Mouse (Mus musculus) MEL (cell line): ENCODE results near the gene Aif1l. TPM values are rescaled to one million over a fixed set of nuclear protein-coding genes. Genes with fewer than 3 reads are reported as not detected.

ENCODE experiments used
- DNase-seq: peaks from one replicate; pipeline ENCODE4 v3.0.0; 2011; ENCODE audit warnings: low read depth, low spot score
- H3K27ac ChIP-seq: 2 replicates; pipeline ENCODE4 v1.5.1; 2012; ENCODE audit warnings: low read depth, mild to moderate bottlenecking, control low read depth, low read length, moderate library complexity; ENCODE audit not compliant: control insufficient read depth
- H3K27me3 ChIP-seq, 2 experiments: fragments of 150-350 bp in 1 of 2; sonication (generic) in 1 of 2; 2 replicates each; pipeline ENCODE4 v1.6.1; 2012; ENCODE audit warnings: low read length in 2 of 2, mild to moderate bottlenecking in 2 of 2, improper control_type of control experiment in 1 of 2, moderate library complexity in 1 of 2; ENCODE audit not compliant: insufficient read depth in 2 of 2, control insufficient read depth in 1 of 2
- H3K36me3 ChIP-seq, 2 experiments: 2 replicates each; pipeline ENCODE4 v1.6.1; 2012 to 2014; ENCODE audit warnings: low read length in 2 of 2, improper control_type of control experiment in 1 of 2, inconsistent platforms in 1 of 2, mild to moderate bottlenecking in 1 of 2; ENCODE audit not compliant: insufficient read depth in 2 of 2, control insufficient read depth in 1 of 2
- H3K4me1 ChIP-seq, 2 experiments: fragments of 150-350 bp in 1 of 2; sonication (generic) in 1 of 2; 2 replicates each; pipeline ENCODE4 v1.6.1; 2012; ENCODE audit warnings: low read length in 2 of 2, improper control_type of control experiment in 1 of 2, mild to moderate bottlenecking in 1 of 2; ENCODE audit not compliant: insufficient read depth in 2 of 2, control insufficient read depth in 1 of 2
- H3K4me3 ChIP-seq, 2 experiments: fragments of 150-350 bp in 1 of 2; sonication (generic) in 1 of 2; 2 replicates each; pipeline ENCODE4 v1.5.1; 2012; ENCODE audit warnings: low read depth in 2 of 2, low read length in 2 of 2, mild to moderate bottlenecking in 2 of 2, moderate library complexity in 2 of 2, control low read depth in 1 of 2, improper control_type of control experiment in 1 of 2; ENCODE audit not compliant: control insufficient read depth in 1 of 2, insufficient read depth in 1 of 2
- H3K79me2 ChIP-seq: 2 replicates; pipeline ENCODE4 v1.6.1; 2012; ENCODE audit warnings: mild to moderate bottlenecking, low read length, moderate library complexity; ENCODE audit not compliant: control insufficient read depth, poor library complexity, insufficient read depth
- H3K9ac ChIP-seq: 2 replicates; pipeline ENCODE4 v1.6.1; 2012; ENCODE audit warnings: low read depth, mild to moderate bottlenecking, control low read depth, low read length, moderate library complexity; ENCODE audit not compliant: control insufficient read depth, poor library complexity, severe bottlenecking
- H3K9me3 ChIP-seq: fragments of 150-350 bp; sonication (generic); replicated peaks from 2 replicates; pipeline ENCODE4 v1.6.1; 2012; ENCODE audit warnings: mild to moderate bottlenecking, low read length, improper control_type of control experiment, moderate library complexity; ENCODE audit not compliant: insufficient read depth
- BHLHE40 ChIP-seq: IDR thresholded peaks from 2 replicates; pipeline ENCODE4 v1.6.1; 2012; ENCODE audit warnings: low read depth, mild to moderate bottlenecking, inconsistent platforms, low read length, improper control_type of control experiment, borderline replicate concordance
- CHD2 ChIP-seq: IDR thresholded peaks from 2 replicates; pipeline ENCODE4 v1.6.1; 2011; ENCODE audit warnings: low read length, improper control_type of control experiment
- E2F4 ChIP-seq: IDR thresholded peaks from 2 replicates; pipeline ENCODE4 v1.6.1; 2011; ENCODE audit warnings: low read depth, low read length, improper control_type of control experiment, borderline replicate concordance
- ELF1 ChIP-seq: IDR thresholded peaks from 2 replicates; pipeline ENCODE4 v1.6.1; 2014; ENCODE audit warnings: low read depth, mild to moderate bottlenecking, inconsistent platforms, low read length, improper control_type of control experiment, moderate library complexity
- GABPA ChIP-seq: IDR thresholded peaks from 2 replicates; pipeline ENCODE4 v1.6.1; 2012; ENCODE audit warnings: low read depth, mild to moderate bottlenecking, inconsistent platforms, low read length, improper control_type of control experiment, moderate library complexity
- KAT2A ChIP-seq: conservative IDR thresholded peaks from 2 replicates; pipeline ENCODE4 v1.6.1; 2012; ENCODE audit warnings: low read depth, low read length, improper control_type of control experiment, inconsistent platforms
- MAFK ChIP-seq: IDR thresholded peaks from 2 replicates; pipeline ENCODE4 v1.6.1; 2011; ENCODE audit warnings: low read depth, mild to moderate bottlenecking, low read length, improper control_type of control experiment, borderline replicate concordance
- MAX ChIP-seq: IDR thresholded peaks from 2 replicates; pipeline ENCODE4 v1.6.1; 2011; ENCODE audit warnings: low read length, improper control_type of control experiment
- MAZ ChIP-seq: IDR thresholded peaks from 2 replicates; pipeline ENCODE4 v1.6.1; 2012; ENCODE audit warnings: low read depth, mild to moderate bottlenecking, inconsistent platforms, low read length, improper control_type of control experiment
- MEF2A ChIP-seq: IDR thresholded peaks from 2 replicates; pipeline ENCODE4 v1.6.1; 2014; ENCODE audit warnings: low read depth, mild to moderate bottlenecking, inconsistent platforms, low read length, improper control_type of control experiment; ENCODE audit not compliant: poor library complexity, insufficient replicate concordance, severe bottlenecking; ENCODE audit errors: extremely low read depth
- MXI1 ChIP-seq: IDR thresholded peaks from 2 replicates; pipeline ENCODE4 v1.6.1; 2011; ENCODE audit warnings: mild to moderate bottlenecking, low read depth, low read length, improper control_type of control experiment
- MYC ChIP-seq: IDR thresholded peaks from 2 replicates; pipeline ENCODE4 v1.6.1; 2011; ENCODE audit warnings: low read depth, mild to moderate bottlenecking, low read length, improper control_type of control experiment, moderate library complexity
- NELFE ChIP-seq: IDR thresholded peaks from 2 replicates; pipeline ENCODE4 v1.6.1; 2011; ENCODE audit warnings: low read depth, low read length, improper control_type of control experiment
- NRF1 ChIP-seq: IDR thresholded peaks from 2 replicates; pipeline ENCODE4 v1.6.1; 2014; ENCODE audit warnings: low read depth, mild to moderate bottlenecking, inconsistent platforms, low read length, improper control_type of control experiment, moderate library complexity; ENCODE audit not compliant: poor library complexity, insufficient read depth, severe bottlenecking
- POLR2A ChIP-seq, 2 experiments: IDR thresholded peaks; 2 replicates each; pipeline ENCODE4 v1.6.1; 2011 to 2012; ENCODE audit warnings: low read length in 2 of 2, mild to moderate bottlenecking in 2 of 2, control low read depth in 1 of 2, improper control_type of control experiment in 1 of 2, low read depth in 1 of 2, moderate library complexity in 1 of 2; ENCODE audit not compliant: control insufficient read depth in 1 of 2, insufficient read depth in 1 of 2, poor library complexity in 1 of 2
- POLR2AphosphoS5 ChIP-seq: IDR thresholded peaks from 2 replicates; pipeline ENCODE4 v1.6.1; 2012; ENCODE audit warnings: low read depth, borderline replicate concordance, mild to moderate bottlenecking, inconsistent platforms, low read length, moderate library complexity, mixed read lengths
- RAD21 ChIP-seq: IDR thresholded peaks from 2 replicates; pipeline ENCODE4 v1.6.1; 2011; ENCODE audit warnings: mild to moderate bottlenecking, low read depth, low read length, improper control_type of control experiment
- RCOR1 ChIP-seq: IDR thresholded peaks from 2 replicates; pipeline ENCODE4 v1.6.1; 2012; ENCODE audit warnings: low read depth, mild to moderate bottlenecking, inconsistent platforms, low read length, improper control_type of control experiment
- SIN3A ChIP-seq: IDR thresholded peaks from 2 replicates; pipeline ENCODE4 v1.6.1; 2012; ENCODE audit warnings: low read length, improper control_type of control experiment, inconsistent platforms
- SMC3 ChIP-seq: IDR thresholded peaks from 2 replicates; pipeline ENCODE4 v1.6.1; 2011; ENCODE audit warnings: low read depth, low read length, improper control_type of control experiment
- TBP ChIP-seq: IDR thresholded peaks from 2 replicates; pipeline ENCODE4 v1.8.0; 2011; ENCODE audit warnings: low read depth, low read length, improper control_type of control experiment
- TCF12 ChIP-seq: IDR thresholded peaks from 2 replicates; pipeline ENCODE4 v1.6.1; 2014; ENCODE audit warnings: low read depth, mild to moderate bottlenecking, inconsistent platforms, low read length, improper control_type of control experiment, moderate library complexity
- UBTF ChIP-seq: IDR thresholded peaks from 2 replicates; pipeline ENCODE4 v1.6.1; 2012; ENCODE audit warnings: low read depth, mild to moderate bottlenecking, inconsistent platforms, low read length, improper control_type of control experiment, moderate library complexity, borderline replicate concordance; ENCODE audit not compliant: insufficient read depth
- USF2 ChIP-seq, 2 experiments: IDR thresholded peaks; 2 replicates each; pipeline ENCODE4 v1.6.1; 2011 to 2012; ENCODE audit warnings: improper control_type of control experiment in 2 of 2, low read length in 2 of 2, borderline replicate concordance in 1 of 2, inconsistent platforms in 1 of 2, low read depth in 1 of 2, mild to moderate bottlenecking in 1 of 2; ENCODE audit not compliant: insufficient read depth in 1 of 2
- ZC3H11A ChIP-seq: IDR thresholded peaks from 2 replicates; pipeline ENCODE4 v1.6.1; 2012; ENCODE audit warnings: low read depth, mild to moderate bottlenecking, inconsistent platforms, low read length, improper control_type of control experiment
- ZKSCAN1 ChIP-seq: IDR thresholded peaks from 2 replicates; pipeline ENCODE4 v1.6.1; 2012; ENCODE audit warnings: low read depth, mild to moderate bottlenecking, inconsistent platforms, low read length, improper control_type of control experiment, moderate library complexity
- ZMIZ1 ChIP-seq: IDR thresholded peaks from 2 replicates; pipeline ENCODE4 v1.6.1; 2012; ENCODE audit warnings: low read depth, mild to moderate bottlenecking, inconsistent platforms, low read length, improper control_type of control experiment, moderate library complexity
- ZNF384 ChIP-seq: IDR thresholded peaks from 2 replicates; pipeline ENCODE4 v1.6.1; 2012; ENCODE audit warnings: low read depth, mild to moderate bottlenecking, inconsistent platforms, low read length, improper control_type of control experiment
- polyA plus RNA-seq, 2 experiments: library from polyadenylated mRNA; stranded (reverse) in 1 of 2; unstranded in 1 of 2; fragments of >175 nt in 1 of 2; fragments of >200 nt in 1 of 2; gene quantifications; 2 replicates each; pipeline versions ENCODE4 v1.2.1 to v1.2.4; 2012; ENCODE audit warnings: low replicate concordance in 2 of 2, low read depth in 1 of 2; ENCODE audit not compliant: insufficient read length in 2 of 2, insufficient read depth in 1 of 2, missing spikeins in 1 of 2
- total RNA-seq: library from RNA; depleted of rRNA; stranded (reverse); fragments of 300-350 nt; gene quantifications from 2 replicates; pipeline ENCODE4 v1.2.3, GENCODE M21; 2012

Gene Aif1l
- total and polyA plus RNA-seq, 3 experiments = 0.69 to 1.9 TPM; not detected in 1

DNA sequence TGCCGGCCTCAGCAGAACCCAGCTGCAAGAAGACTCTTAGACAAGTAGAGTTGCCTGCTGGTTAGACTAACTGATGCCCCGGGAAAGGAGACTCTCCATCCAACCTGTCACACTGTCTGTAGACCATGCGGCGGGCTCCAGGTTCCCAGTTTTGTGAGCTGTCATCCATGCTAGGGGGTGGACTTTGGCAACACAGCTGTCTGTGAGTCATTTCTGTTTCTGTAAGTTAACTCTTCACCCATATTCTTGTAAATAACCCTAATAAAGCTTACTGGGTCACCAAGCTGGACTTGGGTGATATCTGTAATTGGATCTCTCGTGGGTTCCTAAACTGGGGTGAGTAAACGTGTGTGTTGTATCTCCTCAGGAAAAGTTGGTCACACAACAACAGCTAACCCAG lies 1.1 kb upstream of the Aif1l start:
- no peak overlapping the region for H3K4me3 ChIP-seq
- H3K9me3 ChIP-seq = no peaks in the 10 kb centered on the region
- H3K36me3 ChIP-seq = no peaks in the 10 kb centered on the region
- no peak overlapping the region for H3K9ac ChIP-seq
- TF ChIP-seq UBTF = no peak
- TF ChIP-seq ZMIZ1 = no peak
- TF ChIP-seq GABPA = no peak
- no peak for TF ChIP-seq NELFE
- no peak for TF ChIP-seq MAZ
- no peak for TF ChIP-seq ELF1
- TF ChIP-seq SMC3 = no peak
- no peak for TF ChIP-seq ZKSCAN1
- no peak for TF ChIP-seq TCF12
- TF ChIP-seq ZNF384 = no peak
- no peak for TF ChIP-seq E2F4
- no peak for TF ChIP-seq MAX
- TF ChIP-seq TBP = no peak
- TF ChIP-seq MEF2A = no peak
- TF ChIP-seq KAT2A = no peak
- no peak for TF ChIP-seq POLR2AphosphoS5
- no peak for TF ChIP-seq RAD21
- no peak for TF ChIP-seq MXI1
- no peak for TF ChIP-seq MYC
- H3K27me3 ChIP-seq = peaks cover 7 to 12% of the 10 kb centered on the region in 2 experiments
- no peak for DNase-seq
- no peak overlapping the region for H3K27ac ChIP-seq
- no peaks in the 10 kb centered on the region for H3K4me1 ChIP-seq
- no peaks in the 10 kb centered on the region for H3K79me2 ChIP-seq

DNA sequence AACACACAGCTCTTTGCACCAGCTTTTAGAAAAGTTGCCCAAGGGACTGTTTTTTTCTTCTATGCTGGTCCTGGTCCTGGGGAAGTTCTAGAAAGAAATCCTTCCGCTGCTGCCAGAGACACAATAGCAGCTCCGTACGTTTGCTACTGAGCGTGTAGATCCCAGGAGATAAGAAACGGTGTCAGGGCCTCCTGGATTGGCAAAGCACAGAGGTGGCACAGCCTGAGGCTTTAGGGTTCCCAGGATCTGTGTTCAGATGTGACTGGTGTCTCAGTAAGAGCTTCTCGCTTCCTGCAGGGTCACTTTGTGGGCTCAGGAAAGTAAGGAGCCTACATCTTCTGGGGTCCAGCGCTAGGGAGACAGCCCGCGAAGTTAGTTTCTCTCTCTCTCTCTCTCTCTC lies 1.0 kb downstream of the Aif1l start:
- DNase-seq = no peak
- Histone ChIP-seq H3K79me2 (no peaks in the 10 kb centered on the region), H3K4me1 (no peaks in the 10 kb centered on the region), H3K36me3 (no peaks in the 10 kb centered on the region), H3K9ac (no peak overlapping the region), H3K9me3 (no peaks in the 10 kb centered on the region), H3K27me3 (peaks cover 7 to 12% of the 10 kb centered on the region in 2 experiments), H3K27ac (no peak overlapping the region), H3K4me3 (no peak overlapping the region)
- no peak for TF ChIP-seq MXI1
- no peak for TF ChIP-seq NELFE
- TF ChIP-seq RCOR1 = no peak
- TF ChIP-seq MAFK = no peak
- TF ChIP-seq CHD2 = no peak
- no peak for TF ChIP-seq GABPA
- TF ChIP-seq MAX = no peak
- no peak for TF ChIP-seq BHLHE40
- no peak for TF ChIP-seq TCF12
- no peak for TF ChIP-seq ZC3H11A
- no peak for TF ChIP-seq POLR2A (IDR thresholded peaks at IDR 0.05; ENCODE audit: control insufficient read depth in 1 of 2, insufficient read depth in 1 of 2, low read depth in 1 of 2, low read length in 2 of 2, poor library complexity in 1 of 2)
- no peak for TF ChIP-seq NRF1
- TF ChIP-seq SIN3A = no peak
- TF ChIP-seq USF2 (IDR thresholded peaks at IDR 0.05; ENCODE audit: borderline replicate concordance in 1 of 2, insufficient read depth in 1 of 2, low read depth in 1 of 2, low read length in 2 of 2) = no peak
